Mouse (Mus musculus) CH12.LX (cell line): ENCODE results near the gene Poc1b.

Source experiments
- CHD1 ChIP-seq: IDR thresholded peaks from 2 replicates; pipeline ENCODE4 v1.6.1; 2012; ENCODE audit warnings: low read depth, low read length, improper control_type of control experiment, inconsistent platforms
- CHD2 ChIP-seq: IDR thresholded peaks from 2 replicates; pipeline ENCODE4 v1.6.1; 2011; ENCODE audit warnings: low read length, improper control_type of control experiment
- CTCF ChIP-seq, 2 experiments: IDR thresholded peaks in 1 of 2; conservative IDR thresholded peaks in 1 of 2; 2 replicates each; pipeline ENCODE4 v1.5.1; 2011 to 2012; ENCODE audit warnings: low read depth in 2 of 2, low read length in 2 of 2, improper control_type of control experiment in 1 of 2, inconsistent platforms in 1 of 2, mild to moderate bottlenecking in 1 of 2, moderate library complexity in 1 of 2
- EP300 ChIP-seq: IDR thresholded peaks from 2 replicates; pipeline ENCODE4 v1.6.1; 2011; ENCODE audit warnings: low read length, improper control_type of control experiment
- HCFC1 ChIP-seq: IDR thresholded peaks from 2 replicates; pipeline ENCODE4 v1.6.1; 2012; ENCODE audit warnings: low read depth, mild to moderate bottlenecking, inconsistent platforms, low read length, improper control_type of control experiment
- KAT2A ChIP-seq: IDR thresholded peaks from 2 replicates; pipeline ENCODE4 v1.6.1; 2012; ENCODE audit warnings: low read length, improper control_type of control experiment, inconsistent platforms; ENCODE audit not compliant: insufficient replicate concordance
- MAFK ChIP-seq: IDR thresholded peaks from 2 replicates; pipeline ENCODE4 v1.6.1; 2011; ENCODE audit warnings: low read length, improper control_type of control experiment; ENCODE audit not compliant: insufficient replicate concordance
- MAX ChIP-seq: IDR thresholded peaks from 2 replicates; pipeline ENCODE4 v1.6.1; 2011; ENCODE audit warnings: low read length, improper control_type of control experiment
- MAZ ChIP-seq: IDR thresholded peaks from 2 replicates; pipeline ENCODE4 v1.6.1; 2012; ENCODE audit warnings: low read depth, mild to moderate bottlenecking, inconsistent platforms, low read length, improper control_type of control experiment, moderate library complexity
- NRF1 ChIP-seq: IDR thresholded peaks from 2 replicates; pipeline ENCODE4 v1.6.1; 2014; ENCODE audit warnings: low read depth, mild to moderate bottlenecking, inconsistent platforms, low read length, improper control_type of control experiment, moderate library complexity
- POLR2A ChIP-seq: IDR thresholded peaks from 2 replicates; pipeline ENCODE4 v1.6.1; 2011; ENCODE audit warnings: low read depth, mild to moderate bottlenecking, improper control_type of control experiment, low read length
- SMC3 ChIP-seq: IDR thresholded peaks from 2 replicates; pipeline ENCODE4 v1.6.1; 2011; ENCODE audit warnings: low read depth, low read length, improper control_type of control experiment
- TCF12 ChIP-seq: IDR thresholded peaks from 2 replicates; pipeline ENCODE4 v1.6.1; 2014; ENCODE audit warnings: low read depth, mild to moderate bottlenecking, inconsistent platforms, low read length, improper control_type of control experiment
- UBTF ChIP-seq: IDR thresholded peaks from 2 replicates; pipeline ENCODE4 v1.6.1; 2012; ENCODE audit warnings: low read depth, mild to moderate bottlenecking, inconsistent platforms, low read length, improper control_type of control experiment, moderate library complexity

DNA sequence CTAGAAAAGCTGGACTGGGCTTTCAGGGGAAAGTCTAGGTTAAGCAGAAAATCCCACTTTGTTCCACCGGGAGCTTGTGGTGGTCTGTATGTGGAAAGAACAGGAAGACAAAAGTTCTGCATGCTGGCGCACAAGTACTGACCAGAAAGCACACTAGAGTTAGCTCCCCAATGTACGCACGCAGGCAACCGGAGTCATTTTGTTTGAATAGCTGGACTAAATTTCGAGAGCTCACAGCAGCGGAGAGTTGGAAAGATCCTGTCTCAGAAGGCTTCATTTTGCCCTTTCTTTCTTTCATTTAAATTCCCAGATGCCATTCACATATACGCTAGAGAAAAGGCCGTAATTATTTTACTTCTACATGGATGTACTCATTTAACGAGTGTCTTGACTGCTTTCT, 135.9 kb downstream of the Poc1b start:
- TF ChIP-seq NRF1: no peak
- no peak for TF ChIP-seq TCF12
- TF ChIP-seq HCFC1: no peak
- no peak for TF ChIP-seq EP300
- no peak for TF ChIP-seq CTCF (conservative IDR thresholded peaks at IDR 0.05 in 1 of 2, IDR thresholded peaks at IDR 0.05 in 1 of 2; ENCODE audit: low read depth in 2 of 2, low read length in 2 of 2)
- no peak for TF ChIP-seq MAX
- TF ChIP-seq MAZ: no peak
- TF ChIP-seq POLR2A: no peak
- TF ChIP-seq UBTF: no peak
- no peak for TF ChIP-seq CHD1
- no peak for TF ChIP-seq KAT2A
- no peak for TF ChIP-seq MAFK
- no peak for TF ChIP-seq SMC3
- TF ChIP-seq CHD2: no peak
